Mouse (Mus musculus) forebrain, embryonic 13.5 days (tissue): ENCODE measurements around the gene Pold2. TPM values are rescaled to one million over a fixed set of nuclear protein-coding genes. Genes with fewer than 3 reads are reported as not detected.

ENCODE experiments used
- ATAC-seq: fragments of 200-750 bp; cut with Nextera tagmentation; 2 replicates; pipeline ENCODE4 v1.8.0; 2017
- H3K27ac ChIP-seq: fragments of 300-500 bp; sonication (generic); 2 replicates; pipeline ENCODE4 v1.5.1; 2015; ENCODE audit warnings: inconsistent platforms, mild to moderate bottlenecking, moderate library complexity
- H3K27me3 ChIP-seq: fragments of 300-500 bp; sonication (generic); 2 replicates; pipeline ENCODE4 v1.6.1; 2015; ENCODE audit warnings: mild to moderate bottlenecking, inconsistent platforms
- H3K36me3 ChIP-seq: fragments of 300-500 bp; sonication (generic); 2 replicates; pipeline ENCODE4 v1.6.1; 2015; ENCODE audit warnings: mild to moderate bottlenecking, inconsistent platforms; ENCODE audit not compliant: poor library complexity, severe bottlenecking
- H3K4me1 ChIP-seq: fragments of 300-500 bp; sonication (generic); 2 replicates; pipeline ENCODE4 v1.6.1; 2015; ENCODE audit warnings: inconsistent platforms
- H3K4me2 ChIP-seq: fragments of 300-500 bp; sonication (generic); 2 replicates; pipeline ENCODE4 v1.6.1; 2015; ENCODE audit warnings: inconsistent platforms, mild to moderate bottlenecking, moderate library complexity
- H3K4me3 ChIP-seq: fragments of 300-500 bp; sonication (generic); 2 replicates; pipeline ENCODE4 v1.5.1; 2015; ENCODE audit warnings: mild to moderate bottlenecking, inconsistent platforms
- H3K9ac ChIP-seq: fragments of 300-500 bp; sonication (generic); 2 replicates; pipeline ENCODE4 v1.6.1; 2015; ENCODE audit warnings: mild to moderate bottlenecking, inconsistent platforms
- H3K9me3 ChIP-seq: fragments of 300-500 bp; sonication (generic); replicated peaks from 2 replicates; pipeline ENCODE4 v1.6.1; 2016; ENCODE audit warnings: inconsistent platforms
- WGBS: fragments of 180-500 bp; shearing (Covaris S2); methylation state at CpG from one replicate; pipeline ENCODE4 v1.1.7; 2015; 5-methylcytosine and 5-hydroxymethylcytosine counted together
- polyA plus RNA-seq: library from polyadenylated mRNA; unstranded; fragments of >200 nt; fragmentation: Nextera tagmentation; extraction: Ambion mirVana; gene quantifications from 2 replicates; pipeline ENCODE4 v1.2.1, GENCODE M21; 2015

Gene Pold2
- polyA plus RNA-seq, 1 experiment from 2014 or later = 100 TPM

DNA sequence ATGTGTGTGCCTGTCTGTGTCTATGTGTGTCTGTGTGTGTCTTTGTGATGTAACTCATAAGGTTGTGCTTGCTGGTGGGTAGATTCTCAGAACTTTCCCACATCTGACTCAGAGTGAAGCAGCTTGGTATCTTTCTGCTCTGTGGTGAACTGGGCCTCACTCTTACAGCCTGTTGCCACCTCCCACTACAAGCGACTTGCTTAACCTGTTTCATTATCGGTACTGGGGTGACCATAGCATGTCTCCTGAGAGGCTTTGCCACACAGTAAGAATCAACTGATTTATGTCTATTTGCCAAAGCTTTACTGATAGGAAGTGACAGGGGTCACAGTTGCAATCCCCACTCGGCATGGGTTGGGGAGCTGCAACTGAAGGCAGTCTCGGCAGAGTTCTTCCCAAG lies 30.6 kb upstream of the Pold2 start:
- 84% methylated on average over 4 of the region's 4 CpGs for WGBS
- H3K4me3 ChIP-seq = no peak overlapping the region
- no peak for ATAC-seq
- H3K9me3 ChIP-seq = no peaks in the 10 kb centered on the region
- no peaks in the 10 kb centered on the region for H3K36me3 ChIP-seq
- no peak overlapping the region for H3K4me2 ChIP-seq
- H3K4me1 ChIP-seq = no peaks in the 10 kb centered on the region
- no peak overlapping the region for H3K9ac ChIP-seq
- no peak overlapping the region for H3K27ac ChIP-seq
- H3K27me3 ChIP-seq = no peaks in the 10 kb centered on the region

DNA sequence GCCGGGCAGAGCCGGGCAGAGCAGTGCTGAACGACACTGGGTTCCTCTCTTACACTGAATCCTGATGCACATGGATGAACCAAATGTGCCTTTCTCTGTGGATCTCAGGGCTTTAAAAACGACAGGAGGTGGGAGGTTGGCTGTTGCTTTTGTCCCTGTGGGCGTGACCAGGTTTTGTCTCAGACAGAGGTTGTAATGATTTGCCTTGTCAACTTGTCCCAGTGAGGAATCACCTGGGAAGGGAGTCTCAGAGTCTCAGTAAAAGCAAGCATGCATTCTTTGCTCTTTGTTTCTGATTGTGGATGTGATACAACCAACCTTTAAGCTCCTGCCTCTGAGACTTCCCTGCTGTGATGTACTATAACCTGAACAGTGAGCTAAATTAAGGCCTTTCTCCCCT lies 29.0 kb upstream of the Pold2 start:
- peaks cover 11% of the 10 kb centered on the region for H3K4me1 ChIP-seq
- no peaks in the 10 kb centered on the region for H3K9me3 ChIP-seq
- no peak overlapping the region for H3K4me3 ChIP-seq
- no peak overlapping the region for H3K4me2 ChIP-seq
- 42% methylated on average over 5 of the region's 5 CpGs for WGBS
- no peak overlapping the region for H3K27ac ChIP-seq
- no peaks in the 10 kb centered on the region for H3K36me3 ChIP-seq
- no peak for ATAC-seq
- H3K9ac ChIP-seq = no peak overlapping the region
- no peaks in the 10 kb centered on the region for H3K27me3 ChIP-seq

DNA sequence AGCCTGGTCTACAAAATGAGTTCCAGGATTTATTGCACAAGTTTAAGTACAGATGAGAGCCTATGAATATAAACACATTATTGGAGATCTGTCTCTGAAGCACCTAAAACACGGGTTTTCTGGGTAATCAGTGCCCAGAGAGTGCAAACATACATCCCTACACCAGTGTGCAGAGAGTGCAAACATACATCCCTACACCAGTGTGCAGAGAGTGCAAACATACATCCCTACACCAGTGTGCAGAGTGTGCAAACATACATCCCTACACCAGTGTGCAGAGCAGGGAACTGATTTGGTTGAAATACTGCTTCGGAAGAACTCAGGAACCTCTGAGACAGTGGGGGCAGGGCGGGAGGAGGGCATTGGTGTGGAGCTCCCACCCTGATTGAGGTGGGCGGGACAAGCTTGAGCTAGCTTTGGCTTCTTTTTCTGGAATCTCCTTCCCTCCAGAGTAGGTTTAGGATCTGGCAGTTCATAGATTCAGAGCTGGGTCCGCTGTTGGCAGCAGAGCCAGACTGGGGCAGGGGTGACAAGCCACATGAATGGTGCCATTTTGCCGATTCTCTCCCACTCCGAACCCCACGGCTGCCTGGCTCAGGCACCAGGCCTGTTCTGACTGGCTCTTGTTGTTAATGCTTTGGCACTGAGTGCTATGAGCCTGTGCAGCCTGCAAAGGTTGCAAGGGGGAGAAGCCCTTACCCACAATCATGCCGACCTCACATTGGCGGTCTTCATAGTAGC lies 27.9 kb upstream of the Pold2 start:
- H3K27ac ChIP-seq = no peak overlapping the region
- no peaks in the 10 kb centered on the region for H3K9me3 ChIP-seq
- H3K4me1 ChIP-seq = peaks cover 23% of the 10 kb centered on the region
- no peaks in the 10 kb centered on the region for H3K36me3 ChIP-seq
- WGBS = 89% methylated on average over 10 of the region's 10 CpGs
- peaks cover 4% of the 10 kb centered on the region; the same call in 1 of the 2 replicates for H3K27me3 ChIP-seq
- no peak for ATAC-seq
- H3K4me3 ChIP-seq = no peak overlapping the region
- no peak overlapping the region for H3K4me2 ChIP-seq
- no peak overlapping the region for H3K9ac ChIP-seq

DNA sequence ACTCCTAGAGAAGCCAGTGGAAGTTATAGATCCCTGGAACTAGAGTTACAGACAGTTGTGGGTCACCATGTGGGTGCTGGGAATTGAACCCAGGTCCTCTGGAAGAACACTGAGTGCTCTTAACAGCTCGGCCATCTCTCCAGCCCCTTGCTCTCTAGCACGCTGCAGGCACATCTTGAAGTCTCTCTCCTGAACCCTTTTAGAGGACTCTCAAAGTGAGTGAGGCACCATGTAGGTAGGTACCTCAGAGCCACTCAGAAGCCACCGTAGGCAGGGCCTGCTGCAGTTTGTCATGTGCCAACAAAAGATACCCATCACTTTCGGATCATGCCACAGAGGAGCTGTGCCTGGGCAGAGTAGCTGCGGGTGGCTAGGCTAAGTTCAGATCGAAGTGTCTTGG lies 26.8 kb upstream of the Pold2 start:
- WGBS = 94% methylated on average over 6 of the region's 6 CpGs
- ATAC-seq = no peak
- Histone ChIP-seq H3K9ac (no peak overlapping the region), H3K27ac (no peak overlapping the region), H3K9me3 (no peaks in the 10 kb centered on the region), H3K4me3 (no peak overlapping the region), H3K27me3 (peaks cover 9% of the 10 kb centered on the region; the same call in 1 of the 2 replicates), H3K36me3 (no peaks in the 10 kb centered on the region), H3K4me2 (no peak overlapping the region), H3K4me1 (peaks cover 24% of the 10 kb centered on the region)

DNA sequence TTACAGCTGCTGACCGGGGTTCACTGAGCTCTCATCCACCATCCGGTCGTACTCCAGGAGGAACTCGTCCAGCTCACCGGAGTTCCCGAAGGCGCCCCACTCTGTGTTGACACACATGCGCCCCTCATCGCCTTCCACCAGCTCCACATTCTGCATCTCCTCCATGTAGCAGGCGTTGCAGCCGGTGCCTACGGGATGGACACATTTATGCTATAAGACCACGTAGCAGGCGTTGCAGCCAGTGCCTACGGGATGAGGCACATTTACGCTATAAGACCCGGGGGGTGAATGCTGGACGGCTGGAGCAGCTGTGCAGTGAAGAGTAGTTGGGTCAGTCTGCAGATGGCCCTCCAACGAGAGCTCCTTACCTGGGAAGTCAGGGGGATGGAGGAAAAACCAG lies 26.3 kb upstream of the Pold2 start:
- Histone ChIP-seq H3K27ac (no peak overlapping the region), H3K27me3 (peaks cover 9% of the 10 kb centered on the region; the same call in 1 of the 2 replicates), H3K9ac (no peak overlapping the region), H3K4me3 (no peak overlapping the region), H3K4me1 (peaks cover 24% of the 10 kb centered on the region), H3K4me2 (no peak overlapping the region), H3K9me3 (no peaks in the 10 kb centered on the region), H3K36me3 (no peaks in the 10 kb centered on the region)
- 91% methylated on average over 19 of the region's 19 CpGs for WGBS
- no peak for ATAC-seq

DNA sequence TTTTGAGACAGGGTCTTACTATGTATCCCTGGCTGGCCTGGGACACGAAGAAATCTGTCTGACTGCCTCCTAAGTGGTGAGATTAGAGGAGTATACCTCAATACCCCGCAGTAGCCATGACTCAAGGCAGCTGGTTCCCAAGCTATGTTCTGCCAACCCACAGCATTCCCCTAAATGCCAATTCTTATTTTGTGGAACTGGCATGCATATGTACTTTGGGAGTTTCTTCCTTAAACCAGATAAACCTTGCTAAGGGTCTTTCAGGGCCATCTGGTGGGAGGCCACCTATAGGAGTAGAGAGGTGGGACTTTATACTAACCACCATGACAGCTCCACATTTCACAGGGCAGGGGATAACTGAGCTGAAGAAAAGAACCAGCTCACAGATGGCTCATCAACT lies 25.8 kb upstream of the Pold2 start:
- Histone ChIP-seq H3K4me1 (peaks cover 24% of the 10 kb centered on the region), H3K36me3 (no peaks in the 10 kb centered on the region), H3K27me3 (peaks cover 12% of the 10 kb centered on the region; the same call in 1 of the 2 replicates), H3K4me3 (no peak overlapping the region), H3K9ac (no peak overlapping the region), H3K27ac (no peak overlapping the region), H3K9me3 (no peaks in the 10 kb centered on the region), H3K4me2 (no peak overlapping the region)
- WGBS = 88% methylated on average over 2 of the region's 2 CpGs
- ATAC-seq = no peak

DNA sequence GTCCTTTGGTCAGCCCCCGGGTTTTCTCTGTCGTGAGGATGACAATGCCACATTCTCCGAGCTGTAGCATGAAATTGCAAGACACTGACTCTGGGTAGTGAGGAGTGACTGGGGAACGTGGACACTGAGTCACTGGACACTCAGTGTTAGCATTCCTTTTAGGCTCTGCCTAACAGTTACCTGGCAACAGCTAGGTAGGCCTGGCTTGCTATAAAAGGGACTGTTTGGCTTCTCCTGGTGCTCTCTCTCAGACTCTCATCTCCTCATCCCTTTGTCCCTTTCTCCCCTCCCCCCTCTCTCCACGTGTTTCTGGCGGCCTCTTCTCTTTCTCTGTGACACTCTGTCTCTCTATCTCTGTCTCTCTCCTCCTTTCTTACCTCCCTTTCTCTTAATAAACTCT lies 24.3 kb upstream of the Pold2 start:
- H3K4me3 ChIP-seq = peak overlapping the region; percentile 39
- H3K9ac ChIP-seq = peak overlapping the region; percentile 63
- no peaks in the 10 kb centered on the region for H3K36me3 ChIP-seq
- H3K9me3 ChIP-seq = no peaks in the 10 kb centered on the region
- peaks cover 24% of the 10 kb centered on the region; the same call in 1 of the 2 replicates for H3K27me3 ChIP-seq
- peaks cover 24% of the 10 kb centered on the region for H3K4me1 ChIP-seq
- ATAC-seq = peak; percentile 25
- H3K27ac ChIP-seq = peak overlapping the region; percentile 40
- 8% methylated on average over 6 of the region's 6 CpGs for WGBS
- peak overlapping the region; percentile 64 for H3K4me2 ChIP-seq

DNA sequence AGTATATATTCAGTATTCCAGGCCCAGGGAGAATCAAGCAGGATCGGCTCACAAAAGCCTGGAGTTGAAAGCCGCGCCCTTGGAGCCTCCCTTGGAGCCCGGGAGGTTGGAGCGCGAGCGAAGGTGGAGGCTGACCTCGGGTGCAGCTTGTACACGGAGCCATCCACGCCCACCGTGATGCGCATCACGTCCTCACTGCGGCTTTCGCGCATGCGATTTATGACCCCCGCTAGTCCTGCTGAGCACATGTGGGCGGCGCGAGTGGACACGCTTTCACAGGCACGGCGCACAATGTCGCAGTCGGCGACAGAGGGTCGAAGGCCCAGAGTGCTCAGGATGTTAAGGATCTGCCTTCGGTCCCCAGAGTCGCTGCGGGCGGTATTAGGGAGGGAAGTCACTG lies 23.9 kb upstream of the Pold2 start:
- Histone ChIP-seq H3K4me1 (peaks cover 24% of the 10 kb centered on the region), H3K9ac (peak overlapping the region; percentile 63), H3K4me2 (peak overlapping the region; percentile 64), H3K27me3 (peaks cover 28% of the 10 kb centered on the region), H3K36me3 (no peaks in the 10 kb centered on the region), H3K27ac (peak overlapping the region; percentile 52), H3K9me3 (no peaks in the 10 kb centered on the region), H3K4me3 (peak overlapping the region; percentile 39)
- WGBS = under 1% methylated on average over 32 of the region's 32 CpGs
- peak; percentile 80 for ATAC-seq

DNA sequence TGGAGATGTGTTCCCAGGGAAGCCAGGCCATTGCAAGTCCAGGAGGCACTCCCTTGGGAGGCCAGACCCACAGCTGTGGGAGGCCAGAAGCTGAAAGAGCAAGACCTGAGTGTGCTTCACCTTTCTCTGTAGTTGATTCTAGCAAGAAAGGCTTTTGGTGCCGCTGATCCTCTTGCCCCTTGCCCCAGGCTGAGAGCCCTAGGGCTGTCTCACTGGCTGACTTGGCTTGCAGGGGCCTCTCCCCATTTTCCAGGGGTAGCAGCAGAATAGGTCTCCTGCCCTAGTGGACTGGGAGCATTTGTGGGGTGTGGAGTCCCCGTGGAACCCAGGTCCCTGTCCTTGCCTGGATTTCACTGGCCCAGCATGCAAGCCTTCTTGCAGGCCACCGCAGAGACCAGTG lies 23.2 kb upstream of the Pold2 start:
- Histone ChIP-seq H3K27ac (peak overlapping the region; percentile 52; the same call in 1 of the 2 replicates), H3K36me3 (no peaks in the 10 kb centered on the region), H3K27me3 (peaks cover 32% of the 10 kb centered on the region), H3K4me2 (peak overlapping the region; percentile 64), H3K9me3 (no peaks in the 10 kb centered on the region), H3K4me3 (peak overlapping the region; percentile 39), H3K4me1 (peaks cover 24% of the 10 kb centered on the region), H3K9ac (peak overlapping the region; percentile 63)
- ATAC-seq = peak; percentile 8
- 21% methylated on average over 3 of the region's 3 CpGs for WGBS

DNA sequence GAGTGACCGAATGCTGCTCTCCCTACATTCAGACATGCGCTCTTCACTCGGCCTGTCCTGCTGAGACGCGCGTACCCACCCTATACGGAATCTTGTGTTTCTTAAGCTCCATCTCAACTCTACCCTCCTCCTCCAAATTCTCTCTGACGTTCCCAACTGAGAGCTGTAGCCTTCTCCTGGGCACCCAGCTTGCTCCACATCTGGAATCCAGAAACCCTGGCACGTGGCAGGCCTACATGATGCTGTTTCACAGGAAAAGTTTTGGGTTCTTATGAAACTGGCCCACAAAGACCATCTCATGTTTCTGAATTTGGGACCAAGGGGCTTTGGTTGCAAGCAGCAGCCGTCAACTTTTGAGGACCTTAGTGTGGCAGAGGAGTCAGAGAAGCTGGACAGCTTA lies 21.2 kb upstream of the Pold2 start:
- H3K9me3 ChIP-seq = no peaks in the 10 kb centered on the region
- no peak overlapping the region for H3K4me3 ChIP-seq
- no peaks in the 10 kb centered on the region for H3K36me3 ChIP-seq
- H3K9ac ChIP-seq = no peak overlapping the region
- H3K4me2 ChIP-seq = no peak overlapping the region
- ATAC-seq = no peak
- H3K27me3 ChIP-seq = peaks cover 32% of the 10 kb centered on the region
- peaks cover 24% of the 10 kb centered on the region for H3K4me1 ChIP-seq
- H3K27ac ChIP-seq = no peak overlapping the region
- WGBS = 90% methylated on average over 10 of the region's 10 CpGs

DNA sequence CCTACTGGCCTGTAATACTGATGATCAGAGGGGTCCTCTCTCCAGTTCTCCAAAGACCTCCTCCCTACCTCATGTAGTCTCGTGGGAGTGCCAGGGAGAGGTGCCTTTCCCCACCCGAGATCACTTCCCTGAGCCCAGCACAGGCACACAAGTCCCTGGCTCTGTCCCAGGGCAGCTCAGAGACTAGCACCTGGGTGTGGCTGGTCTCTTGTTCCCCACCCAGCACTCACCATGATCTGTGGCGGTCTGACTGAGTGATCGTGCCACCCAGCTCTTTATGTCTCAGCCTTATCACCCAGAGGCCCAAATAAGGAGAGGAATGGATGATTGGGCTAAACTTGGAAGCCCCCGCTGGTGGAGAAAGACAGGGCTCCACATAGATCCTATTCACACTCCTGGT lies 20.4 kb upstream of the Pold2 start, which contains the start of gene Myl7:
Gene Myl7, minus strand, starts transcription at position 252 of the 400 bp plus-strand sequence.
- no peak within 1 kb of the TSS for H3K4me2 ChIP-seq
- no peaks in the 10 kb centered on the region for H3K36me3 ChIP-seq
- peaks cover 32% of the 10 kb centered on the region for H3K27me3 ChIP-seq
- ATAC-seq = no peak
- H3K9ac ChIP-seq = no peak within 1 kb of the TSS
- H3K27ac ChIP-seq = no peak within 1 kb of the TSS
- WGBS = 71% methylated on average over 5 of the region's 5 CpGs
- H3K4me1 ChIP-seq = peaks cover 24% of the 10 kb centered on the region
- H3K4me3 ChIP-seq = no peak within 1 kb of the TSS
- H3K9me3 ChIP-seq = no peaks in the 10 kb centered on the region

DNA sequence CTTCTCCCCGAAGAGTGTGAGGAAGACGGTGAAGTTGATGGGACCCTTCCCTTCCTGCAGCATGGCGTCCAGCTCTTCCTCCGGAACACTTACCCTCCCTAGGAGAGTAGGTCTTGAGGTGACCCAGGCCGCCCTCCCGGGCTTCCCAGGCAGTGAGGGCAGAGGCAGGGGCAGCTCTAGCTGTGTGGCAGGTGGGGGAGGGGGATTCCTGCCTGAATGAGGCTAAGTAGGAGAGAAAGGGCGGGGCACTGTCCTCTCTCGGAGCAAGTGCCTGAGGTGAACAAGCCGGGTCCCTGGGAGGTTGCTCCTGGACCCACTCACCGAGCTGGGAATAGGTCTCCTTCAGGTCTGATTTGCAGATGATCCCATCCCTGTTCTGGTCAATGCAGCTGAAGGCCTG lies 19.7 kb upstream of the Pold2 start:
- WGBS = 12% methylated on average over 10 of the region's 10 CpGs
- peaks cover 32% of the 10 kb centered on the region for H3K27me3 ChIP-seq
- no peak overlapping the region for H3K4me3 ChIP-seq
- peaks cover 20% of the 10 kb centered on the region for H3K4me1 ChIP-seq
- no peak overlapping the region for H3K27ac ChIP-seq
- H3K36me3 ChIP-seq = no peaks in the 10 kb centered on the region
- no peaks in the 10 kb centered on the region for H3K9me3 ChIP-seq
- no peak for ATAC-seq
- no peak overlapping the region for H3K4me2 ChIP-seq
- no peak overlapping the region for H3K9ac ChIP-seq

DNA sequence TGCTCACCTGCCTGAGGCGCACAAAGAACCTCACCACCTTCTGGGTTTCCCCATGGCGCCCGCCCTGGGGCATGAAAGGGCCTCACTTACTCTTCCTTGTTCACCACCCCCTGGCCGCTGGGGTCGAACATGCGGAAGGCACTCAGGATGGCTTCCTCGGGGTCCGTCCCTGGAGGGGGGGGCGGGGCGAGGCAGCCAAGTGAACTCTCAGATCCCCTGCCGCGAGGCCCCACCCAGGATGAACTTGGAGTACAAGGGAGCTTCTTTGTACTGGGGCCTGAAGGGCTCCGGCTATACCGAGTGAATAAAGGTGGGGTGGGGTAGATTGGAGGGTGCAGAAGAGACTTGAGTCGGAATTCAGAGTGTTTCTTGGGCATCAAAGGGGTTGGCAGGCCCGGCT lies 19.1 kb upstream of the Pold2 start:
- WGBS = 11% methylated on average over 16 of the region's 16 CpGs
- Histone ChIP-seq H3K4me2 (no peak overlapping the region), H3K27me3 (peaks cover 32% of the 10 kb centered on the region), H3K36me3 (no peaks in the 10 kb centered on the region), H3K4me3 (no peak overlapping the region), H3K4me1 (peaks cover 14% of the 10 kb centered on the region), H3K9me3 (no peaks in the 10 kb centered on the region), H3K27ac (no peak overlapping the region), H3K9ac (no peak overlapping the region)
- no peak for ATAC-seq
